Mouse (Mus musculus) limb, embryonic 10.5 days (tissue): ENCODE results near the gene Tsr3. TPM values are rescaled to one million over a fixed set of nuclear protein-coding genes. Genes with fewer than 3 reads are reported as not detected.

Experiments
- DNase-seq: peaks from one replicate; pipeline ENCODE4 v3.0.0-alpha.2; 2017; ENCODE audit warnings: low spot score
- H3K27ac ChIP-seq: fragments of 300-500 bp; sonication (generic); 2 replicates; pipeline ENCODE4 v1.5.1; 2016; ENCODE audit warnings: mild to moderate bottlenecking
- H3K27me3 ChIP-seq: fragments of 300-500 bp; sonication (generic); 2 replicates; pipeline ENCODE4 v1.6.1; 2016; ENCODE audit warnings: low read depth, mild to moderate bottlenecking; ENCODE audit not compliant: poor library complexity, severe bottlenecking
- H3K36me3 ChIP-seq: fragments of 300-500 bp; sonication (generic); 2 replicates; pipeline ENCODE4 v1.6.1; 2016; ENCODE audit warnings: mild to moderate bottlenecking, moderate library complexity
- H3K4me1 ChIP-seq: fragments of 300-500 bp; sonication (generic); 2 replicates; pipeline ENCODE4 v1.6.1; 2016
- H3K4me3 ChIP-seq: fragments of 300-500 bp; sonication (generic); 2 replicates; pipeline ENCODE4 v1.5.1; 2016; ENCODE audit warnings: mild to moderate bottlenecking, moderate library complexity
- H3K9me3 ChIP-seq: fragments of 300-500 bp; sonication (generic); replicated peaks from 2 replicates; pipeline ENCODE4 v1.6.1; 2016; ENCODE audit warnings: mild to moderate bottlenecking
- whole genome bisulfite sequencing: fragments of 180-500 bp; shearing (Covaris S2); methylation state at CpG from one replicate; pipeline ENCODE4 v1.1.7; 2016; 5-methylcytosine and 5-hydroxymethylcytosine counted together
- microRNA-seq: library from miRNA; unstranded; fragments of <30 nt; microRNA quantifications from one replicate; pipeline ENCODE4, GENCODE M21; 2017
- polyA plus RNA-seq: library from polyadenylated mRNA; unstranded; fragments of >200 nt; fragmentation: Nextera tagmentation; extraction: Ambion mirVana; gene quantifications from 2 replicates; pipeline ENCODE4 v1.2.1, GENCODE M21; 2016

The Tsr3 gene
- polyA plus RNA-seq, 1 experiment from 2014 or later = 74.6 TPM

DNA sequence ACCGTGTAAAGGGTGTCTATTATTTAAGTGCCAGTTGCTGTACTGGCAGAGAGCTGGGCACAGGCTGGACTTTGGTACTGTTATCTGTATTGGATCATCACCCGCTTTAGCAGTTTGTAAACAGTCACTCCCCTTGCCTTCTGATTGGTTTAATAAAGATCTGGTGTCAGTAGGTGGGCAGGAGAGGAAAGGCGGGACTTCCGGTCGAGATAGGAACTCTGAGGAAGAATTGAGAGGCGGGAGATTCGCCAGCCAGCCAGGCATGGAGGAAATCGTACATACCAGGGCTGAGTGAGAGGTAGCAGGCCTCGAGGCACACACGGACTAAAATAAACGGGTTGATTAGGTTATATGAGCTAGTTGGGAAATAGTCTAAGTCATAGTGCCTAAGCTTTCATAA is 42.2 kb downstream of the Tsr3 start:
- Histone ChIP-seq H3K27ac (no peak overlapping the region), H3K4me1 (no peaks in the 10 kb centered on the region), H3K9me3 (no peaks in the 10 kb centered on the region), H3K4me3 (no peak overlapping the region), H3K36me3 (no peaks in the 10 kb centered on the region), H3K27me3 (no peaks in the 10 kb centered on the region)
- WGBS = 38% methylated on average over 11 of the region's 11 CpGs
- no peak for DNase-seq

DNA sequence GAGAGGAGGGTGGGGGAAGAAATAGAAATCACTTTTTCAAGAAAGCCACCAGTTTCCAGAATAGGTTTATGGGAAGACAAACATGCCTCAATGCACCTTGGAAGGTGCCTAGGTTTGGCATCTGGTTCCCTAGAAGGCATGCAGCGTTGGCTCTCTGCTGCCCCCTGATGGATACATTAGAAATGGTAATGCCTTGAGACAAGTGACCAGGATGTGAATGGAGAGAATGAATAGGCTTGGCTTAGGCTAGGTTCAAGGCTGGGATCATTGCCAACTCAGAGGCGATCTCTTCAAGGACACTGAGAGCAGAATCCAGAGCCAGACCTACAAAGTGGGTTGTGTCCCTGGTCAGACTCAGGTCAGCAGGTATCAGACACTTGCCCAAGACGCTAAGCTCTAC is 45.1 kb downstream of the Tsr3 start:
- Histone ChIP-seq H3K36me3 (no peaks in the 10 kb centered on the region), H3K27ac (no peak overlapping the region), H3K9me3 (no peaks in the 10 kb centered on the region), H3K4me1 (no peaks in the 10 kb centered on the region), H3K27me3 (no peaks in the 10 kb centered on the region), H3K4me3 (no peak overlapping the region)
- WGBS = 28% methylated on average over 3 of the region's 3 CpGs
- peak; percentile 66 for DNase-seq

DNA sequence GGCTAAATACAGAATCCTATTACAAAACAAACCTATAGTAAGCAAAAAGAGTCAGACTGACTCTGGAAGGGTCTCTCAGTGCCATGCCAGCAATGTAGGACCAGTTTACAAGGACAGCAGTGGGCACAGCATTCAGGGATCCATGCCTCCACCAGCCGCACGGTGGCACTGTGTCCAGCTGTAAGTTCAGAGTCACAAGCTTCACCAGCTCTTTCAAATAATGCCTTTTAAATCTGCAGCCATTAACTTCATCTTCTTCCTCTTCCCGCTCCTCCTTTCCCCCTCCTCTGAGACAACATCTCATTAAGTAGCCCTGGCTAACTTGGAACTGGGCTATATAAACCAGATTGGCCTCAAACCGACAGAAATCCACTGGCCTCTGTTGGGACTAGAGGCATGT is 48.9 kb downstream of the Tsr3 start:
- no peak overlapping the region for H3K27ac ChIP-seq
- WGBS = 22% methylated on average over 4 of the region's 4 CpGs
- H3K4me3 ChIP-seq = no peak overlapping the region
- H3K4me1 ChIP-seq = no peaks in the 10 kb centered on the region
- H3K9me3 ChIP-seq = no peaks in the 10 kb centered on the region
- H3K27me3 ChIP-seq = no peaks in the 10 kb centered on the region
- no peaks in the 10 kb centered on the region for H3K36me3 ChIP-seq
- peak; percentile 61 for DNase-seq

DNA sequence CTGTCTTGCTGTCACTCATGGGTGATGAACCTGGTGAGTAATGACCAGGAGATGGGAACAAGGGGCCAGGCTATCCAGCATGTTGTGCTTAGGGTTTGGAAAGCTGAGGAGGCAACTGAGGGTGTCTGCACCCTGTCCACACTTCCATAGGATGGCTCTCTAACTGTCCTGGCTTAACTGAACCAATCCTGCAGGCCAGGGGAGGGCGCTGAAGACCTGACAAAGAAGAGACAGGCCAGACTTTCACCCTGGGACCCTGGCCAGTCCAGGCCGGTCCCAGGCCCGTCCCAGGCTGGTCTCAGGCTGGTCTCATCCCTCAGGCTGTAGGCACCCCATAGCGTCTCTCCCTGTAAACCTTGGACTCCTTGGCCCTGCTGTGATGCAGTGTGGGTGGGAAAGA is 50.4 kb downstream of the Tsr3 start:
- H3K9me3 ChIP-seq = no peaks in the 10 kb centered on the region
- H3K27ac ChIP-seq = no peak overlapping the region
- H3K4me3 ChIP-seq = no peak overlapping the region
- WGBS = 29% methylated on average over 4 of the region's 4 CpGs
- H3K36me3 ChIP-seq = no peaks in the 10 kb centered on the region
- no peaks in the 10 kb centered on the region for H3K27me3 ChIP-seq
- DNase-seq = no peak
- H3K4me1 ChIP-seq = no peaks in the 10 kb centered on the region

Small RNA genes within 50 kb of the gene (microRNA-seq; reads per million reads assigned to microRNA genes)
- not detected for gene Mir3547

Other genes starting within 250 kb of the Tsr3 start
- gene Cramp1l, start 224.4 kb upstream of the Tsr3 start, polyA plus RNA-seq = 10.4 and 10.8 TPM in 2 replicates
- gene Ift140, start 224.1 kb upstream of the Tsr3 start, polyA plus RNA-seq = 24.2 and 30.0 TPM in 2 replicates
- 11.3 and 15.3 TPM in 2 replicates for gene Tmem204, start 156.6 kb upstream of the Tsr3 start, polyA plus RNA-seq
- 60.6 and 60.7 TPM in 2 replicates for gene Telo2, start 124.2 kb upstream of the Tsr3 start, polyA plus RNA-seq
- gene Ptx4, start 119.4 kb upstream of the Tsr3 start, polyA plus RNA-seq = 0.18 and 0.23 TPM in 2 replicates
- gene Clcn7, start 106.8 kb upstream of the Tsr3 start, polyA plus RNA-seq = 21.3 and 26.5 TPM in 2 replicates
- gene Ccdc154, start 77.7 kb upstream of the Tsr3 start, polyA plus RNA-seq = not detected in 2 replicates
- not detected in 2 replicates for gene Gm38655, start 64.7 kb upstream of the Tsr3 start, polyA plus RNA-seq
- 36.0 and 38.5 TPM in 2 replicates for gene BC003965, start 55.6 kb upstream of the Tsr3 start, polyA plus RNA-seq
- gene Unkl, start 51.8 kb upstream of the Tsr3 start, polyA plus RNA-seq = 9.1 and 10.0 TPM in 2 replicates
- gene Gnptg, start within 50 bp of the Tsr3 start, polyA plus RNA-seq = 34.6 and 35.0 TPM in 2 replicates
- 0.49 and 0.93 TPM in 2 replicates for gene Baiap3, start 16.2 kb downstream of the Tsr3 start, polyA plus RNA-seq
- gene Ube2i, start 34.5 kb downstream of the Tsr3 start, polyA plus RNA-seq = 974 and 998 TPM in 2 replicates
- not detected in 2 replicates for gene Prss34, start 58.2 kb downstream of the Tsr3 start, polyA plus RNA-seq
- not detected in 2 replicates for gene Prss28, start 68.5 kb downstream of the Tsr3 start, polyA plus RNA-seq
- gene Prss29, start 78.5 kb downstream of the Tsr3 start, polyA plus RNA-seq = not detected in 2 replicates
- not detected in 2 replicates for gene Tpsab1, start 105.4 kb downstream of the Tsr3 start, polyA plus RNA-seq
- gene Tpsb2, start 126.1 kb downstream of the Tsr3 start, polyA plus RNA-seq = not detected in 2 replicates
- not detected in 2 replicates for gene Tpsg1, start 129.1 kb downstream of the Tsr3 start, polyA plus RNA-seq
- 1.8 and 3.2 TPM in 2 replicates for gene Cacna1h, start 193.6 kb downstream of the Tsr3 start, polyA plus RNA-seq
- not detected in 2 replicates for gene Tekt4, start 214.4 kb downstream of the Tsr3 start, polyA plus RNA-seq